Mouse (Mus musculus): ENCODE data around the gene Rgs5. TPM values are rescaled to one million over a fixed set of nuclear protein-coding genes. Genes with fewer than 3 reads are reported as not detected.

The Rgs5 gene
- 9.7 TPM in 2 replicates for polyA plus RNA-seq (2012; rRNA removed)

GRCm38 (mm10) chr1:169655256-169655655 is at the start of gene Rgs5:
Gene Rgs5 (plus strand): TSS chr1:169655501.

Other genes with a start within 250 kb of the Rgs5 start
- gene Nuf2, start 124.0 kb upstream of the Rgs5 start, polyA plus RNA-seq (2012; rRNA removed), result 0.49 and 1.1 TPM in 2 replicates
- 1.1 and 1.4 TPM in 2 replicates for gene Rgs4, start 92.1 kb downstream of the Rgs5 start, polyA plus RNA-seq (2012; rRNA removed)